Mouse (Mus musculus): ENCODE results near the gene Ltb4r1. TPM values are rescaled to one million over a fixed set of nuclear protein-coding genes. Genes with fewer than 3 reads are reported as not detected.
A peak's percentile ranks its signal among the peaks of the same experiment; 100 is the strongest.

Ltb4r1 gene
- not detected for total RNA-seq (2021)
- long read RNA-seq, experiment 1: 0 reads
- long read RNA-seq, experiment 2: 0 reads

- no peak for DNase-seq
- intact Hi-C loops (cut with DNase I): no loop called here
Observed at GRCm38 (mm10) chr14:55765696-55766095, at the start of gene Ltb4r1. Gene Ltb4r1, plus strand, starts transcription at chr14:55765962.

GRCm38 (mm10) chr14:55716271-55716670 lies 49.5 kb upstream of the Ltb4r1 start:
- intact Hi-C loops (cut with DNase I): no loop called here

GRCm38 (mm10) chr14:55716884-55717283 lies 48.9 kb upstream of the Ltb4r1 start:
- intact Hi-C loops (cut with DNase I): no loop called here
- no peak for DNase-seq

More at GRCm38 (mm10) chr14:55716271-55716670, 49.5 kb upstream of the Ltb4r1 start:
- no peak for DNase-seq

- intact Hi-C loops (cut with DNase I): no loop called here
- DNase-seq: no peak
Observed at GRCm38 (mm10) chr14:55719737-55720136, 46.0 kb upstream of the Ltb4r1 start.

- intact Hi-C loops (cut with DNase I): no loop called here
- DNase-seq: no peak
Observed at GRCm38 (mm10) chr14:55720666-55721065, 45.1 kb upstream of the Ltb4r1 start.

GRCm38 (mm10) chr14:55721076-55721475 lies 44.7 kb upstream of the Ltb4r1 start:
- DNase-seq: no peak
- intact Hi-C loops (cut with DNase I): no loop called here

GRCm38 (mm10) chr14:55721700-55722437 lies 43.9 kb upstream of the Ltb4r1 start, which contains the start of gene Rabggta:
Gene Rabggta, minus strand, starts transcription at chr14:55722263.
- peak; percentile 83 to 86 for DNase-seq
- intact Hi-C loops (cut with DNase I): no loop called here

GRCm38 (mm10) chr14:55722438-55722945 lies 43.3 kb upstream of the Ltb4r1 start:
- DNase-seq: no peak
- intact Hi-C loops (cut with DNase I): no loop called here

GRCm38 (mm10) chr14:55723433-55723832 lies 42.3 kb upstream of the Ltb4r1 start:
- intact Hi-C loops (cut with DNase I): no loop called here
- DNase-seq: no peak

- intact Hi-C loops (cut with DNase I): no loop called here
- no peak for DNase-seq
Observed at GRCm38 (mm10) chr14:55724411-55724871, 41.3 kb upstream of the Ltb4r1 start.

- intact Hi-C loops (cut with DNase I): no loop called here
- no peak for DNase-seq
Observed at GRCm38 (mm10) chr14:55726261-55726660, 39.5 kb upstream of the Ltb4r1 start.

GRCm38 (mm10) chr14:55727889-55728685 lies 37.7 kb upstream of the Ltb4r1 start:
- no peak for DNase-seq
- intact Hi-C loops (cut with DNase I): no loop called here

GRCm38 (mm10) chr14:55730116-55730515 lies 35.6 kb upstream of the Ltb4r1 start:
- DNase-seq: no peak
- intact Hi-C loops (cut with DNase I): no loop called here

GRCm38 (mm10) chr14:55730531-55731032 lies 35.2 kb upstream of the Ltb4r1 start:
- no peak for DNase-seq
- intact Hi-C loops (cut with DNase I): no loop called here

GRCm38 (mm10) chr14:55733889-55734288 lies 31.9 kb upstream of the Ltb4r1 start:
- intact Hi-C loops (cut with DNase I): no loop called here
- DNase-seq: no peak

- intact Hi-C loops (cut with DNase I): no loop called here
- DNase-seq: no peak
Observed at GRCm38 (mm10) chr14:55734869-55735268, 30.9 kb upstream of the Ltb4r1 start.

- intact Hi-C loops (cut with DNase I): no loop called here
- DNase-seq: no peak
Observed at GRCm38 (mm10) chr14:55735334-55735733, 30.4 kb upstream of the Ltb4r1 start.

GRCm38 (mm10) chr14:55735758-55736157 lies 30.0 kb upstream of the Ltb4r1 start:
- DNase-seq: no peak
- intact Hi-C loops (cut with DNase I): no loop called here

- DNase-seq: no peak
Observed at GRCm38 (mm10) chr14:55737086-55737687, 28.6 kb upstream of the Ltb4r1 start.

GRCm38 (mm10) chr14:55743711-55744110 lies 22.1 kb upstream of the Ltb4r1 start:
- peak; percentile 76 to 87 for DNase-seq
- intact Hi-C loops (cut with DNase I): loop anchor here (2.0 to 5.0 kb wide), 3 partner anchors 63 to 246 kb away; partner anchors contain the start of gene Tinf2

More at GRCm38 (mm10) chr14:55737086-55737687, 28.6 kb upstream of the Ltb4r1 start:
- intact Hi-C loops (cut with DNase I): no loop called here
